Mouse (Mus musculus) stomach, embryonic 16.5 days (tissue): ENCODE measurements around the gene AC161166.1. TPM values are rescaled to one million over a fixed set of nuclear protein-coding genes. Genes with fewer than 3 reads are reported as not detected.
"Not testable (repeated sequence)": the region's sequence is repeated elsewhere in the genome, so short reads cannot be mapped to it uniquely, and the experiment has no call there.

Experiments
- ATAC-seq: fragments of 200-750 bp; cut with Nextera tagmentation; 2 replicates; pipeline ENCODE4 v1.8.0; 2017; ENCODE audit warnings: moderate number of reproducible peaks, moderate TSS enrichment; ENCODE audit not compliant: insufficient read depth, low FRiP score
- H3K27ac ChIP-seq: fragments of 300-500 bp; sonication (generic); 2 replicates; pipeline ENCODE4 v1.5.1; 2014; ENCODE audit warnings: low read length
- H3K27me3 ChIP-seq: fragments of 300-500 bp; sonication (generic); 2 replicates; pipeline ENCODE4 v1.6.1; 2014; ENCODE audit warnings: low read length, control low read depth, mixed read lengths; ENCODE audit not compliant: control insufficient read depth, insufficient read depth
- H3K36me3 ChIP-seq: fragments of 300-500 bp; sonication (generic); 2 replicates; pipeline ENCODE4 v1.6.1; 2014; ENCODE audit warnings: low read length; ENCODE audit not compliant: control insufficient read depth, insufficient read depth
- H3K4me1 ChIP-seq: fragments of 300-500 bp; sonication (generic); 2 replicates; pipeline ENCODE4 v1.6.1; 2014; ENCODE audit warnings: low read length, control low read depth, mixed read lengths; ENCODE audit not compliant: control insufficient read depth, insufficient read depth
- H3K4me2 ChIP-seq: fragments of 300-500 bp; sonication (generic); 2 replicates; pipeline ENCODE4 v1.6.1; 2014; ENCODE audit warnings: low read depth, low read length, mixed read lengths
- H3K4me3 ChIP-seq: fragments of 300-500 bp; sonication (generic); replicated peaks from 2 replicates; pipeline ENCODE4 v1.5.1; 2014; ENCODE audit warnings: mild to moderate bottlenecking, low read length
- H3K9ac ChIP-seq: fragments of 300-500 bp; sonication (generic); 2 replicates; pipeline ENCODE4 v1.6.1; 2014; ENCODE audit warnings: low read length
- H3K9me3 ChIP-seq: fragments of 300-500 bp; sonication (generic); replicated peaks from 2 replicates; pipeline ENCODE4 v1.6.1; 2016; ENCODE audit warnings: low read length, control low read depth; ENCODE audit not compliant: control insufficient read depth
- WGBS: fragments of 180-500 bp; shearing (Covaris S2); extraction: QIAGEN DNeasy Blood & Tissue Kit; methylation state at CpG from one replicate; pipeline ENCODE4 v1.1.7; 2014; 5-methylcytosine and 5-hydroxymethylcytosine counted together
- polyA plus RNA-seq: library from polyadenylated mRNA; unstranded; fragments of >200 nt; fragmentation: Nextera tagmentation; extraction: Ambion mirVana; gene quantifications from 2 replicates; pipeline ENCODE4 v1.2.1, GENCODE M21; 2015

AC161166.1 gene
- polyA plus RNA-seq, 1 experiment from 2014 or later: 0.30 TPM

- H3K4me3 ChIP-seq: no peak overlapping the region
- H3K36me3 ChIP-seq: no peaks in the 10 kb centered on the region
- no peak overlapping the region for H3K27ac ChIP-seq
- peak overlapping the region; percentile 21; the same call in 1 of the 2 replicates for H3K4me2 ChIP-seq
- H3K9ac ChIP-seq: 0 out of 2 replicates have a peak overlapping the region, but pooled peaks have one; percentile 28
- 14% methylated on average over 10 of the region's 10 CpGs for WGBS
- peaks cover 30% of the 10 kb centered on the region for H3K4me1 ChIP-seq
- H3K27me3 ChIP-seq: peaks cover 13% of the 10 kb centered on the region
- ATAC-seq: no peak
- H3K9me3 ChIP-seq: no peaks in the 10 kb centered on the region
Measured at GRCm38 (mm10) chr7:24504004-24504403, 8.3 kb downstream of the AC161166.1 start.

DNA sequence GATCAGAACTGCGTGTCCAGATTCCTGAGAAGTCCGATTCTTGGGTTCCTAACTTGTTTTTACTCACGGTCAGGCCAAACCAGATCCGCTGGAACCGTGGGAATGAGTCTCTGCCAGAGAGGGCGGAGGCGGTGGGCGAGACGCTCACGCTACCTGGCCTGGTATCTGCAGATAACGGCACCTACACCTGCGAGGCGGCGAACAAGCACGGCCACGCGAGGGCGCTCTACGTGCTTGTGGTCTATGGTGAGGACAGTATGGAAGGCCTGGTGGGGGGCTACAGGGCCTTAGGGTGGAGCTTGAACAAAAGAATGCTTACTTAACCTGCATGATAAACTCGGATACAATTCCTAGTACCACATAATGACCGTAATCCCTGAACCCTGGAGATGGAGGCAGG is 10.8 kb downstream of the AC161166.1 start:
- no peak for ATAC-seq
- H3K4me2 ChIP-seq: no peak overlapping the region
- 50% methylated on average over 21 of the region's 21 CpGs for WGBS
- H3K9me3 ChIP-seq: no peaks in the 10 kb centered on the region
- H3K27me3 ChIP-seq: peaks cover 22% of the 10 kb centered on the region
- H3K4me3 ChIP-seq: no peak overlapping the region
- H3K36me3 ChIP-seq: no peaks in the 10 kb centered on the region
- peaks cover 25% of the 10 kb centered on the region for H3K4me1 ChIP-seq
- no peak overlapping the region for H3K9ac ChIP-seq
- H3K27ac ChIP-seq: no peak overlapping the region

DNA sequence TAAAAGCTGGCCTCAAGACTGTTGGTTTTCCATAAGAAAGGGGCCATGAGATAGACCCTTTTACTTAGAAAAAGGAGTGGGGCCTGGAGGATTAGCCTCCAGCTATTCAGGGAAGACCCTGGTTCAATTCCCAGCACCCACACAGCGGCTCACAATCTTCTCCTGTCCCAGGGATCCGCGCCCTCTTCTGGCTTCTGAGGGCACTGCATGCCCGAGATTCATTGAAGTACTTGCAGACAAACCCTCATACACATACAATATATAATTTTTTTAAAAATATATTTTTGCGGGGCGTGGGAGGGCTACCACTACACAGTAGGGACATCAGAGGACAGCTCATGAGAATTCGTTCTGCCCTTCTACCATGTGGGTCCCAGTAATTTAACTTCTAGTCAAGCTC is 11.3 kb downstream of the AC161166.1 start:
- no peak overlapping the region for H3K4me3 ChIP-seq
- ATAC-seq: no peak
- H3K4me1 ChIP-seq: peaks cover 20% of the 10 kb centered on the region
- no peaks in the 10 kb centered on the region for H3K36me3 ChIP-seq
- H3K27ac ChIP-seq: no peak overlapping the region
- H3K9me3 ChIP-seq: no peaks in the 10 kb centered on the region
- 34% methylated on average over 7 of the region's 7 CpGs for WGBS
- no peak overlapping the region for H3K4me2 ChIP-seq
- H3K27me3 ChIP-seq: peaks cover 22% of the 10 kb centered on the region
- H3K9ac ChIP-seq: no peak overlapping the region

- Histone ChIP-seq H3K4me3 (peak overlapping the region; percentile 38), H3K4me2 (peak overlapping the region; percentile 58), H3K9ac (peak overlapping the region; percentile 61), H3K9me3 (no peaks in the 10 kb centered on the region), H3K27me3 (peaks cover 22% of the 10 kb centered on the region), H3K4me1 (peaks cover 12% of the 10 kb centered on the region), H3K27ac (no peak overlapping the region), H3K36me3 (no peaks in the 10 kb centered on the region)
- 9% methylated on average over 43 of the region's 43 CpGs for WGBS
- peak; percentile 41; the same call in 1 of the 2 replicates for ATAC-seq
Measured at GRCm38 (mm10) chr7:24499856-24500577, 12.2 kb downstream of the AC161166.1 start.

- 84% methylated on average over 8 of the region's 8 CpGs for WGBS
- H3K9ac ChIP-seq: no peak overlapping the region
- no peak overlapping the region for H3K27ac ChIP-seq
- no peaks in the 10 kb centered on the region for H3K9me3 ChIP-seq
- no peaks in the 10 kb centered on the region for H3K36me3 ChIP-seq
- H3K4me3 ChIP-seq: no peak overlapping the region
- H3K4me1 ChIP-seq: 0 out of 2 replicates have a peak, but pooled peaks cover 3% of the 10 kb centered on the region
- H3K27me3 ChIP-seq: no peaks in the 10 kb centered on the region
- ATAC-seq: no peak
- H3K4me2 ChIP-seq: no peak overlapping the region
Measured at GRCm38 (mm10) chr7:24488303-24488702, 24.0 kb downstream of the AC161166.1 start.

GRCm38 (mm10) chr7:24487403-24487802 is 24.9 kb downstream of the AC161166.1 start:
- H3K4me2 ChIP-seq: no peak overlapping the region
- no peak for ATAC-seq
- H3K36me3 ChIP-seq: no peaks in the 10 kb centered on the region
- H3K4me3 ChIP-seq: no peak overlapping the region
- no peak overlapping the region for H3K27ac ChIP-seq
- H3K9me3 ChIP-seq: no peaks in the 10 kb centered on the region
- 47% methylated on average over 3 of the region's 3 CpGs for WGBS
- H3K9ac ChIP-seq: no peak overlapping the region
- H3K27me3 ChIP-seq: peaks cover 7% of the 10 kb centered on the region; the same call in 1 of the 2 replicates
- H3K4me1 ChIP-seq: 0 out of 2 replicates have a peak, but pooled peaks cover 3% of the 10 kb centered on the region

GRCm38 (mm10) chr7:24486654-24487130 is 25.6 kb downstream of the AC161166.1 start:
- 40% methylated on average over 9 of the region's 9 CpGs for WGBS
- Histone ChIP-seq H3K27me3 (peaks cover 7% of the 10 kb centered on the region; the same call in 1 of the 2 replicates), H3K9me3 (no peaks in the 10 kb centered on the region), H3K4me1 (0 out of 2 replicates have a peak, but pooled peaks cover 3% of the 10 kb centered on the region), H3K27ac (no peak overlapping the region; the same call in 1 of the 2 replicates), H3K9ac (no peak overlapping the region; the same call in 1 of the 2 replicates), H3K36me3 (no peaks in the 10 kb centered on the region), H3K4me2 (no peak overlapping the region), H3K4me3 (no peak overlapping the region)
- ATAC-seq: peak; percentile 44

DNA sequence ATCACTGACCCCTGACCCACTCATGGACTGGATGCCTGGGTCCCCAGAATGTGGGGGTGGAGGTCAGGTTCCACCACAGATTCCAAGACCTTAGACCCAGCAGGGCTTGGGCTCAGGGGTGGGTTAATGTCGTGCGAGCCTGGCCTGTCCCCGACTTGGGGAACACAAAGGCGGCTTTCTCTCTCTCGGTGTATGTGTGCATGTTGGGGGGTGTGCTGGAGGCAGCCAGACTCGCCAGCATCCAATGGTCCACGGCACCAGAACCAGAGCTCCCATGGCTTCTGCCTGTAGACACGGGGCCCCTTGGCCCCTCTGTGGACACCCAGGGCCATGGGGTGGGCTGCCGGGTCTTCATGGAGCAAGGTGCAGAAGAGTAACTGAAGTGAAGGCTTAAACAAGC is 26.8 kb downstream of the AC161166.1 start:
- Histone ChIP-seq H3K27me3 (peaks cover 7% of the 10 kb centered on the region; the same call in 1 of the 2 replicates), H3K4me3 (no peak overlapping the region), H3K4me2 (no peak overlapping the region), H3K27ac (no peak overlapping the region), H3K36me3 (no peaks in the 10 kb centered on the region), H3K9me3 (no peaks in the 10 kb centered on the region), H3K9ac (no peak overlapping the region), H3K4me1 (peaks cover 14% of the 10 kb centered on the region)
- ATAC-seq: no peak
- 84% methylated on average over 9 of the region's 9 CpGs for WGBS

DNA sequence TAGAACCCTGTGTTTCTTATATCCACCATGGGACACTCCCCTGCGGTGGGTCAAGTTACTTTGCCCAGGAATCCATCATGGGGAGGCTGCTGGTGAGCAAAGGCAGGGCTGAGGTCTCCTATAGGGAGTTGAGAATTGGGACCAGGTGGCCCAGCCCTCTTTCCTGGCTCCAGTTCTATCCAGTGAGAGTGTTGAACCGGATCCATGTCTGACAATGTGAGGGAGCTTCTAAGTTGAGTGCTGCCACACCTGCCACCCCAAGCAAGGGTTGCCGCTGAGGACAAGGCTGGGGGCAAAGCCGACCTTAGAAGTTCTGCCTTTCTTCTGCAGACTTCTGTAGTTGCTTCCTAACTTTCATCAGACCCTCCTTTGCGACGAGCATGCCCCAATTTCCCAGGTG is 29.0 kb downstream of the AC161166.1 start:
- WGBS: 55% methylated on average over 6 of the region's 6 CpGs
- H3K9ac ChIP-seq, H3K27me3 ChIP-seq, H3K36me3 ChIP-seq, ATAC-seq, H3K27ac ChIP-seq, H3K4me3 ChIP-seq, H3K4me2 ChIP-seq, H3K9me3 ChIP-seq: not testable (repeated sequence)
- H3K4me1 ChIP-seq: peaks cover 17% of the 10 kb centered on the region
